Mouse (Mus musculus) left cerebral cortex, postnatal 4 days (tissue): ENCODE measurements around the gene Rnf169. TPM values are rescaled to one million over a fixed set of nuclear protein-coding genes. Genes with fewer than 3 reads are reported as not detected.
A peak's percentile ranks its signal among the peaks of the same experiment; 100 is the strongest.
"Not testable (repeated sequence)": the region's sequence is repeated elsewhere in the genome, so short reads cannot be mapped to it uniquely, and the experiment has no call there.

Experiments used
- DNase-seq: peaks from one replicate; pipeline ENCODE4 v3.0.0-alpha.2; 2022
- intact Hi-C: fragments of 180-260 bp; cut with DNase I; formaldehyde crosslinking; loops from one replicate; pipeline ENCODE4 v1.15.1; 2025
- total RNA-seq, 2 experiments: library from RNA; stranded (reverse); gene quantifications; 2 replicates each; pipeline ENCODE4 v1.2.3; 2021

Rnf169 gene
- total RNA-seq, 2 experiments from 2014 or later, result 25.4 to 27.1 TPM

- intact Hi-C loops, result loop anchor here (10.0 kb wide), 1 partner anchor 57 kb away; no protein-coding TSS in a partner anchor
- peak; percentile 11 for DNase-seq
Observed at GRCm38 (mm10) chr7:99981311-99981710, 1.1 kb upstream of the Rnf169 start.

- intact Hi-C loops, result loop anchor here (10.0 kb wide), 1 partner anchor 55 kb away; no protein-coding TSS in a partner anchor
- peak; percentile 50 for DNase-seq
Observed at GRCm38 (mm10) chr7:99979546-99980131, 609 bp downstream of the Rnf169 start.

- DNase-seq, result no peak
- intact Hi-C loops, result no loop called here
Observed at GRCm38 (mm10) chr7:99979081-99979480, 1.2 kb downstream of the Rnf169 start.

DNA sequence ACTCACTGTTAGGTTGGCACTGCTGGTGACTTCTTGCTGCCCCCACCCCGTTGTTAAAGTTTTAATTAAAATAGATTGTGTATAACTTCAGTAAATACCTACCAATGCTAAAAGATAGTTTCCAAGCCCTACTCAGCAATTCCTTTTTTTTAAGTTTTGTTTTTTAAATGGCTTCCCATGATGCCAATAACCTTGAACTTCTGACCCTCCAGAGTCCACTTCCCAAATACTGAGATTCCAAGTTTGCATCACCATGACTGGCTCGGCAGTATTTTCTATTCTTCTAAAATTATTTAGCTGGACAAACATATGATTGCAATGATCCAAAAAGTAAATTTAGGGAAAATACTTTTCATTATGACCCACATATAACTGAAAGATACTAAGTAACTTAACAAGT, 2.2 kb downstream of the Rnf169 start:
- no peak for DNase-seq
- intact Hi-C loops, result no loop called here

GRCm38 (mm10) chr7:99975819-99976575, 4.3 kb downstream of the Rnf169 start:
- DNase-seq, result no peak
- intact Hi-C loops, result no loop called here

DNA sequence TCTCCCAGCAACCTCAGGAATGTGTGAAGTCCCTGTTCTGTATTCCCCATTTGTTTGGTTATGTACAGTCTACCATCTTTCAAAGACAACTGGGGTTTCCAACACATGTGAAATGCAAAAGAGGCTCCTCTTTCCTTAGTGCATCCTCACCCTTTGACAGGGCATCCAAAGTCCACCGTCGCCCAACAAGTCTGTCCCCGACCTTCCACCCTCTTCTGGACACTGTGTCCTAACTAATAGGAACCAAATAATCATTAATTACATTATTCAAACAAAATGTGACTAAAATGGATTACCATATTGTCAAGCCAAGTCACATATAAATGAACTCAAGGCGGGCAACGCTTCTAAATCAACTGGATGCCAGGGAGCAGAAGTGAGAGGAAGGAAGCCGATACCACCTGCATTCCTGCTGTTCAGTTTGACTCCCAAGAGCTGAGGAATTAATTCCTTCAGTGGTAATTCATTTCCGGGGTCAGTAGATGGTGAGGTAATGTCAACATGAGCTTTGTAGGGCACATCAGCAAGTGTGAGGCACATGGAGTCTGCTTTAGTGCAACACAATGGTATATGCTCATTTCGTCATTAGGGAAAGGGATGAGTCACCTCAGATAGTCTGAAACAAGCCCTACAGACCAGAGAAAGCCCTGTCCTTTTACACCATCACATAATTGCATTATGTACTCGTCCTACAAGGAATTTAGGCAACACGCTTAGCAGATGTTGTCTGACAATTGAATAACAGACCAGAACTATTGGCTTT, 5.9 kb downstream of the Rnf169 start:
- intact Hi-C loops, result no loop called here
- DNase-seq, result no peak

GRCm38 (mm10) chr7:99972912-99973311, 7.3 kb downstream of the Rnf169 start:
- DNase-seq, intact Hi-C loops: not testable (repeated sequence)

DNA sequence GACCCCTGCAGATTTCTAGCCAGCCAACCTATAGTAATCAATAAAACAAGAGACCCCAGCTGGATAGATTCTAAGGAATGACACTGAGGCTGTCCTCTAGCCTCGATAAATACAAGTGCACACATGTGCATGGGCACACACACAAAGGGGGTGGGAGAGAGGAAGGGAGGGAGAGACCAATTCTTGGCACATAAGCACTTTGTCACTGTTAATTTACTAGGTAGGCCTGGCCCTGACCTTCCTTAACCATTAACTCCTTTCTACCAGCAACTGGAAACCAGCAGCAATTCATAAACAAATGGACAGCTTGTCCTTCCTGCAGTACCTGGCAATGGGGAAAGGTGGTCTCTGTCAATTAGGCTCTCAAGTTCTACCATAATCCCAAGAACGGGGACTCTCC, 8.3 kb downstream of the Rnf169 start:
- no peak for DNase-seq
- intact Hi-C loops, result no loop called here

- intact Hi-C loops, result no loop called here
- no peak for DNase-seq
Observed at GRCm38 (mm10) chr7:99969151-99969550, 11.1 kb downstream of the Rnf169 start.

DNA sequence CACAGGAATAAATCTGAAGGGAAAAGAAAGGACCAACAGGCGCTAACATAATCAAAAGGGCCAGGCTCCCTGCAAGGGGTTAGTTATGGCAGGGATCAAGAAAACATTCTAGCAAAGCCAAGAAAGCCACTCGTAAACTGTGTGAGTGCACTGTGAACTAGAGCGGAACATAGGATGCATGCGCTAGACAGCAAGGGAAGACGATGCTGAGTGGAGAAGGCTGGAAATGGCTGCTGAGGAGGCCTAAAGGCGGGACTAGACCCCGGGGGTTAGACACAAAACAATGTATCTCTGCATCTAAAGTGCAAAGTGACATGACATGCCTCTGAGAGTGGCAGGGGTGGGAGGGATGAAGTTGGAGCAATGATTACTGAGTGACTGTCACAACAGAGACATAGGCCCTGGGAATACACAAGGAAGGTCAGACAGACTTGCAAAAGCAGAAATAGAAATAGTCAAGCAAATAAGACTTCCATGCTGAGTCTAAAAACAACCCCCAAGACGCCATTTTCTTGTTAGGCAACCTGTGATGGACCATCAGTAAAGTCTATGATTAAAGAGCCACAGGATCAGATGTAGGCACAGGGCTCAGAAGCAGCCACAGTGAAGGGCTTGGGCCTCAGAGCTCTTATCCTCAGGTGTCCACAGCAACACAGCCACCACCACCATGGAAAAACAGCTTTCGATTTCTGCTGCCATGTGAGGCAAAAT, 14.1 kb downstream of the Rnf169 start:
- no peak for DNase-seq
- intact Hi-C loops, result no loop called here

- intact Hi-C loops, result no loop called here
Observed at GRCm38 (mm10) chr7:99965020-99965841, 15.0 kb downstream of the Rnf169 start.

GRCm38 (mm10) chr7:99963237-99963860, 16.9 kb downstream of the Rnf169 start:
- intact Hi-C loops, result no loop called here
- DNase-seq, result no peak

More at GRCm38 (mm10) chr7:99965020-99965841, 15.0 kb downstream of the Rnf169 start:
- peak; percentile 23 for DNase-seq

DNA sequence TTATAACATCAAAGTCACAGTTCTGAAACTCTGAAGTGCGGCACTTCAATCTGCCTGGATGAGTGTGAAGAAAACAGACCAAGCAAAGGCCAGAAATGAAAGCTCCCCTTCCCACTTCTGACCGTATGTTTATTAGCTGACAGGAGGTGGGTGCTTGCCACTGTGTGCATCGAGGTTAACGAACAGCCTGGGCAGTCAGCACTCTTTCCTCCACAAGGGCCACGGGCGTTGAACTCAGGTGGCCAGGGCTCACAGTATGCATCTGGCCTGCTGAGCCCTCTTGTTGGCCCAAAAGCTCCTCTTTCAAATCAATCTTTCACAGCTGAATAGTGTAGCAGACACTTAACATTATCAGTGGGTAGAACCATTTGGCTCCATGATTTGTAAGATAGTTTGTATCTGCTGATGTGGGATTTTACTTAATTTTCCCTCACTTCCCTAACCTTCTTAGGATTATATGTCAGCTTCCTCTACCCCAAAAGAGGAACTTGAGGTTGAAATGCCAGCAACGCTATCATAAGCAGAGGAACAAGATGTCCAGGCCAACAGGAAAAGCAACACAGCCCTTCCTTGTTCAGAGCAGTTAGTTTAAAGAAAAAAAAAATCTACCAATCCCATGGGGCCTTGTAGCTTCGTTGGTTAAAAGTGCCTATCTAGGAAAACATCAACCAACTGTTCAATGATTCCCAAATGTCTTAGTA, 17.6 kb downstream of the Rnf169 start:
- DNase-seq, result no peak
- intact Hi-C loops, result no loop called here

DNA sequence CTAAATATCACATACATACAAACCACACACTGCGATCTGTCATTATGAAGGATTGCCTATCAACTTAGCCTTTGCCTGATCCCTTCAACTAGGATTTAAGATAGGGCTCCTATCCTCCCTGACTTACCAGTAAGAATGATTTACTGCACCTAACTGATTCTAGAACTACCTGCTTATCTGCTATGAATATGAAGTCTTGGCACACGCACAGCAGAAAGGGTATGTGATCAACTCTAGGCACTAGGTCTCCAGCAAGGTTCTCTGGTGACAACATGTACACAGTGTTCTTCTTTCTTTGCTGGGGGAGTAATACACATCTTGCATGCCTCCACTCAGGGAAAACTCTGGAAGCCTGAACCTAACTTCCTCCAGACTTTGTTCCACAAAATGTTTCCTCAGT, 18.7 kb downstream of the Rnf169 start:
- intact Hi-C loops, result no loop called here
- no peak for DNase-seq

DNA sequence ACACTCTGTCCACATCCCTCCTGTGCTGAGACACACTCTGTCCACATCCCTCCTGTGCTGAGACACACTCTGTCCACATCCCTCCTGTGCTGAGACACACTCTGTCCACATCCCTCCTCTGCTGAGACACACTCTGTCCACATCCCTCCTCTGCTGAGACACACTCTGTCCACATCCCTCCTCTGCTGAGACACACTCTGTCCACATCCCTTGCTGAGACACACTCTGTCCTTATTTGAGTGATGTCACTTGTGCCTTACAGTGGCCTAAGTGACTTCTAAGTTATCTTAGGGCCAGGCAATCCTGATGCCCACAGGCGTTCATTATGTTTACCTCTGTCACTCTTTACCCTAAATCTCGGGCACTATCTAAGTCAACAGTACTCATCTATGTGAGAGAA, 19.7 kb downstream of the Rnf169 start:
- intact Hi-C loops, DNase-seq: not testable (repeated sequence)

DNA sequence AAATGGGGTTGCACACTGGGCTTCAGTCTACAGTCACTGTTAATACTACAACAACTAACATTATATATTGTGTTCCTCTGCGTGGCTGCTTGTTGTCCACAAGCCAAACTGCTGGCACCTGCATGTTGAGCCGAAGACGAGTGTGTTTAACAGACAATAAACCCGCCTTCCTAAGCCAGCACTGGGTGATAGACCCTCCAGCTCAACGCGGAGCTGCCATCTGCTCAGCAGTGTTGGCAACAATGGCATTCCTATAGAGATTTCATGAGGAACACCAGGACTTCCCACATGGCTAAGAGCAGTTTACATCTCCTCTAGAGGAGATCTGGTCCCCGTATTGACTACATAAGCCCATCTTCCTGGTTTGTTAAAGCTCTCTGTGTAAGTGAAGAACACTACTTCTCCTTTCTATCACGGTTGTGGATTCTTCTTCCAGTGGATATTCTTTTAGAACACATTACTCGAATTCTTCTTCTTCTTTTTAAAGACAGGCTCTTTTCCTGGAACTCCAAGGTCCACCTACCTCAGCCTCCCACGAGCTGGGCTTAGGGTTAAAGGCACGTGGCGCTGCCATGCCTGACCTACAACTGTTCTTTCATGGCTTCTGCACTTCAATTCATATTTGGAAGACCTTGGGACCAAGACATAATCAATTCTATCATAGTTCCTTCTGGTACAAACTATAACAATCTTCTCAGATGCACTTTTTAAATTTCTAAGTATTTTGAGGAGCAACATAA, 22.9 kb downstream of the Rnf169 start:
- DNase-seq, result no peak
- intact Hi-C loops, result no loop called here

DNA sequence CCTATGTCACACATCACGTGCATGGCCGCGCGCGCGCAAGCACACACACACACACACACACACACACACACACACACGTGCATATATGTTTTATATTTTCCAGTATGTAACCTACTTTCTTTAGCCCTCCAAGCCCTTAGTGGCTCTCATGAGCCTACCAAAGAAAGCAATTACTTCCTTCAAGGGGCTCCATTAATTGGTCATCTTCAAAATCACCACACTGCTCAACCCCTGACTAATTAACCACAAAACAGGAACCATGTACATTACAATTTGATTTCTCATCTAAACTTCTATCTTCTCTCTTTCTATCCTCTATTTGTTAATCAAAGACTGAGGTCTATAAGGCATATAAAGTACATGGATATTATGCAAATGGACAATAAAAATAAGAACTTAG, 24.2 kb downstream of the Rnf169 start:
- intact Hi-C loops, result no loop called here
- DNase-seq, result no peak

DNA sequence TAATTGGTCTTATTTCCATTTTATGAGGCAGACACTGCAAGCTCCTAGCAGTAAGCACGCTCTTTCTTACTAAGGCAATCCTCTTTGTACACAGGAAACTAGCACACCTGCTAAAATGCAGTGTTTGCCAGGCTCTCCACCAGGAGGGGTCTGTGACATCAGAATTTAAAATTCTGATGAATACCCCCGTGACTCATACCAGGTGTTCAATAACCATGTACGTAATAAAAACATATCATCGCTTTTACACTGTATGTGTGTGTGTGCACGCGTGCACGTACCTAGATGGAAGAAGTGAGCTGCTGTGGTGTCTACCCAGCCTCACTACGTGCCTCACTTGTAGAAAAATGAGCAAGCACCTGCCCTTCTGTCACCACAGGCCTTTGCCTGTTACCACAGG, 26.0 kb downstream of the Rnf169 start:
- intact Hi-C loops, result no loop called here
- no peak for DNase-seq
